Mouse (Mus musculus): Measurements from ENCODE around the gene Pxmp4. TPM values are rescaled to one million over a fixed set of nuclear protein-coding genes. Genes with fewer than 3 reads are reported as not detected.

Gene Pxmp4
- polyA plus RNA-seq, 1 experiment = 8.5 TPM

DNA sequence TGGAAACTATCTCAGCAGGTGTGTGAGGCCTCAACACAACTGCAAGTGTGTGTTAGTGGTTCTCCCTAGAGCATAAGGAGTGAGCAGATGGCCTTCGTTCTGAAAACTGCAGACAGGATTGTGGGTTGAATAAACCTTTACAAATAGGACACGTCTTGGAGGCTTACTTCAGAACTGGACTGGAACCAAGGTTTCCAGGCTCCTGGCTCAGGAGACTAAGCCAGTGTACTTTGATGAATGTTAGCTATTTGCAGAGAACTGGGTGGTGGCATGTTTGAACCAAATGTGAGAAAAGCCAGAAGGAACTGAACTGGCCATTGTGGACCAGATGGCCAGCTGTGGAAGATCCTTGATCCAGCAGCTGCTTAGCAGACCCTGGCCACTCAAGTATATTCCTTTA lies 65.2 kb downstream of the Pxmp4 start:
- TF ChIP-seq GATA1 (IDR thresholded peaks at IDR 0.05; ENCODE audit: borderline replicate concordance, low read length) (no peak), FLI1 (IDR thresholded peaks at IDR 0.05; ENCODE audit: low read length) (no peak)
- Histone ChIP-seq H3K36me3 (replicated peaks; ENCODE audit: low read length) (peaks cover 75% of the 10 kb centered on the region), H3K9me3 (no peaks in the 10 kb centered on the region), H3K4me1 (peaks cover 27% of the 10 kb centered on the region), H3K27me3 (replicated peaks) (no peaks in the 10 kb centered on the region), H3K4me3 (replicated peaks) (no peak overlapping the region)

Other genes with a start within 250 kb of the Pxmp4 start
- 0.45 TPM in 1 of 2 replicates, not detected in the other for gene Cdk5rap1, start 230.7 kb downstream of the Pxmp4 start, polyA plus RNA-seq (2012; ENCODE audit: insufficient read depth, low replicate concordance)
- gene Snta1, start 195.6 kb downstream of the Pxmp4 start, polyA plus RNA-seq (2012; ENCODE audit: insufficient read depth, low replicate concordance) = 1.2 TPM in 1 of 2 replicates, not detected in the other
- 1.2 and 3.0 TPM in 2 replicates for gene Cbfa2t2, start 167.2 kb downstream of the Pxmp4 start, polyA plus RNA-seq (2012; ENCODE audit: insufficient read depth, low replicate concordance)
- 10.8 TPM in 1 of 2 replicates, not detected in the other for gene 1700003F12Rik, start 56.6 kb downstream of the Pxmp4 start, polyA plus RNA-seq (2012; ENCODE audit: insufficient read depth, low replicate concordance)
- gene Actl10, start 51.9 kb downstream of the Pxmp4 start, polyA plus RNA-seq (2012; ENCODE audit: insufficient read depth, low replicate concordance) = 0.16 TPM in 1 of 2 replicates, not detected in the other
- 0.31 TPM in 1 of 2 replicates, not detected in the other for gene Necab3, start 44.8 kb downstream of the Pxmp4 start, polyA plus RNA-seq (2012; ENCODE audit: insufficient read depth, low replicate concordance)
- gene E2f1, start 33.8 kb downstream of the Pxmp4 start, polyA plus RNA-seq (2012; ENCODE audit: insufficient read depth, low replicate concordance) = 24.2 and 31.3 TPM in 2 replicates
- gene Zfp341, start 9.6 kb upstream of the Pxmp4 start, polyA plus RNA-seq (2012; ENCODE audit: insufficient read depth, low replicate concordance) = 4.0 and 4.4 TPM in 2 replicates
- 1.6 and 14.8 TPM in 2 replicates for gene 4930519P11Rik, start 9.7 kb upstream of the Pxmp4 start, polyA plus RNA-seq (2012; ENCODE audit: insufficient read depth, low replicate concordance)
- 131 and 221 TPM in 2 replicates for gene Chmp4b, start 48.0 kb upstream of the Pxmp4 start, polyA plus RNA-seq (2012; ENCODE audit: insufficient read depth, low replicate concordance)
- gene Gm14214, start 166.3 kb upstream of the Pxmp4 start, polyA plus RNA-seq (2012; ENCODE audit: insufficient read depth, low replicate concordance) = not detected in 2 replicates
- gene Raly, start 187.4 kb upstream of the Pxmp4 start, polyA plus RNA-seq (2012; ENCODE audit: insufficient read depth, low replicate concordance) = 378 and 462 TPM in 2 replicates
- 1.6 TPM in 1 of 2 replicates, not detected in the other for gene a, start 187.7 kb upstream of the Pxmp4 start, polyA plus RNA-seq (2012; ENCODE audit: insufficient read depth, low replicate concordance)

Measured in megakaryocyte, embryonic 14.5 days (primary cell).